In the genomic region with DNA sequence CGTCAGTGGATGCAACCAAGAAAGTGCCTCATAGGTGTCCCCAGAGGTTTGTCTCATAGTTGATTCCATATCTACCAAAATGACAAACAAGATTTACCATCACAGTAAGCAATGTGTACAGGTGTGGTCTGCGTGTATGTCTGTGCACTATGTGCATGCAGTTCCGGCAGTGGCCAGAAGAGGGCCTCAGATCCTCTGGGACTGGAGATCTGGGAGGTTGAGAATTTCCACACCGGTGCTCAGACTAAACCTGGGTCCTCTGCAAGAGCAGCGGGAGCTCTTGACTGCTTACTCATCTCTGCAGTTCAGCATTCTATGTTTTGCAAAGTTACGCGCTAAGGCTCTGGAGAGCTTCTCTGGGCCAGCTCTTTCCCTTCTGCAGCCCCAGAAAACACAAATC, we compare ENCODE assay signal across 11 mouse cellular contexts. TPM values are rescaled to one million over a fixed set of nuclear protein-coding genes. Genes with fewer than 3 reads are reported as not detected.
A peak's percentile ranks its signal among the peaks of the same experiment; 100 is the strongest.
DNase-seq lines count a peak whose midpoint lies in the region; ATAC-seq and TF ChIP-seq lines count a peak whose summit lies in the region.
"Had no signal": no experiment of that assay in that cellular context is flagged by ENCODE, and none has a peak within 500 bp of the region (broad histone marks: within the 10 kb centered on the region; RNA-seq: fewer than 3 reads in every experiment).

No protein-coding gene starts in this region.

- H3K27ac ChIP-seq in left cerebral cortex, adult 2 months, result no peak overlapping the region
- peak overlapping the region; percentile 94 for H3K27ac ChIP-seq in liver, embryonic 16.5 days (ENCODE audit: low read length)

- no peaks in the 10 kb centered on the region for H3K27me3 ChIP-seq in liver, embryonic 16.5 days (ENCODE audit: control insufficient read depth, insufficient read depth, low read depth, low read length)

- no peak overlapping the region for H3K9ac ChIP-seq in liver, embryonic 16.5 days (ENCODE audit: low read depth, low read length)

- DNase-seq in left cerebral cortex, adult 2 months (ENCODE audit: extremely low spot score in 1 of 2, low spot score in 2 of 2), result no peak
- DNase-seq in left cerebral cortex, postnatal 36 days (ENCODE audit: low spot score in 2 of 2), result no peak
- DNase-seq in ES-CJ7 (ENCODE audit: low read depth, low spot score) (peak; percentile 76), WW6 (ENCODE audit: low read depth, low spot score) (peak; percentile 42), adipocyte (ENCODE audit: low spot score) (no peak)
- no peak for DNase-seq in layer of hippocampus, adult 8-10 months (ENCODE audit: low spot score in 2 of 2)
- DNase-seq: cerebellum, adult 11 months; kidney, adult 18-20 months had no signal

- no peak overlapping the region for H3K4me3 ChIP-seq in left cerebral cortex, adult 2 months
- no peak overlapping the region for H3K4me3 ChIP-seq in liver, embryonic 16.5 days (ENCODE audit: low read depth, low read length)

- WGBS in liver, embryonic 16.5 days (ENCODE audit: insufficient replicate concordance), result 69% methylated on average over 7 of the region's 7 CpGs

- intact Hi-C loops in left cerebral cortex, adult 2 months (cut with DNase I), result no loop called here
- intact Hi-C loops in left cerebral cortex, postnatal 36 days (cut with DNase I), result no loop called here

- peak; percentile 12; the same call in 1 of the 2 replicates for TF ChIP-seq CTCF in left cerebral cortex, adult 2 months (IDR thresholded peaks at IDR 0.05)

- ATAC-seq in liver, embryonic 16.5 days (ENCODE audit: low read depth), result no peak

- H3K4me2 ChIP-seq in liver, embryonic 16.5 days (ENCODE audit: low read depth, low read length), result peak overlapping the region; percentile 38; the same call in 1 of the 2 replicates

- no peaks in the 10 kb centered on the region for H3K36me3 ChIP-seq in liver, embryonic 16.5 days (ENCODE audit: control insufficient read depth, insufficient read depth)

- H3K9me3 ChIP-seq in liver, embryonic 16.5 days (replicated peaks; ENCODE audit: control insufficient read depth, low read length), result 0 out of 2 replicates have a peak, but pooled peaks cover 2% of the 10 kb centered on the region

- H3K4me1 ChIP-seq in liver, embryonic 16.5 days (ENCODE audit: control insufficient read depth, low read depth, low read length), result peaks cover 75% of the 10 kb centered on the region

RNA-seq across cellular contexts. Expression of a gene that starts 13.4 kb away (rescaled TPM):
- 10 to 100 TPM; 18.3 TPM for total RNA-seq in left cerebral cortex, adult 2 months (2021)
- 10 to 100 TPM; 17.9 to 18.6 TPM for total RNA-seq in left cerebral cortex, postnatal 36 days (2021)
- polyA plus RNA-seq in liver, embryonic 16.5 days (2015; fragmentation: Nextera tagmentation; extraction: Ambion mirVana), result 12.1 TPM in 2 replicates
- total RNA-seq in layer of hippocampus, adult 8-10 months (2022), result 10 to 100 TPM; 18.6 to 21.2 (median 19.5) TPM

RNA-seq across cellular contexts. Expression of a gene that starts 24.8 kb away (rescaled TPM):
- not detected for total RNA-seq in left cerebral cortex, adult 2 months (2021)
- total RNA-seq in left cerebral cortex, postnatal 36 days (2021), result not detected
- polyA plus RNA-seq in liver, embryonic 16.5 days (2015; fragmentation: Nextera tagmentation; extraction: Ambion mirVana), result 88.7 and 89.4 TPM in 2 replicates
- not detected for total RNA-seq in layer of hippocampus, adult 8-10 months (2022)
- total RNA-seq: left cerebral cortex, adult 18-20 months had no signal

RNA-seq across cellular contexts. Expression of a gene that starts 33.8 kb away (rescaled TPM):
- not detected for total RNA-seq in left cerebral cortex, adult 2 months (2021)
- total RNA-seq in left cerebral cortex, postnatal 36 days (2021), result not detected
- 1.6 and 9.7 TPM in 2 replicates for polyA plus RNA-seq in liver, embryonic 16.5 days (2015; fragmentation: Nextera tagmentation; extraction: Ambion mirVana)
- not detected for total RNA-seq in layer of hippocampus, adult 8-10 months (2022)
- total RNA-seq: left cerebral cortex, adult 18-20 months had no signal
- polyA plus RNA-seq: heart, embryonic 14.5 days had no signal

RNA-seq across cellular contexts. Expression of a gene that starts 44.0 kb away (rescaled TPM):
- total RNA-seq in left cerebral cortex, adult 2 months (2021), result 10 to 100 TPM; 53.8 to 57.2 TPM
- total RNA-seq in left cerebral cortex, postnatal 36 days (2021), result 10 to 100 TPM; 48.4 to 60.7 TPM
- polyA plus RNA-seq in liver, embryonic 16.5 days (2015; fragmentation: Nextera tagmentation; extraction: Ambion mirVana), result 9.6 and 9.8 TPM in 2 replicates
- 10 to 100 TPM; 42.0 to 55.4 (median 49.8) TPM for total RNA-seq in layer of hippocampus, adult 8-10 months (2022)

Comparison
In these comparisons a context has a peak if more than half of its experiments do, and no peak if none do; other contexts are left out.
1. DNase-seq: peak in ES-CJ7 (single experiment) and WW6 (single experiment); none in left cerebral cortex, adult 2 months (0 of 2), left cerebral cortex, postnatal 36 days (0 of 2), adipocyte (single experiment) and layer of hippocampus, adult 8-10 months (0 of 2).